Mouse (Mus musculus) forebrain, embryonic 14.5 days (tissue): ENCODE measurements at regions not wholly inside any gene's neighbourhood (a gene's known extent, or its start where the extent isn't known, plus 50 kb on each side); places are given as distances from the start of the nearest gene placed in this dataset.

Source experiments
- ATAC-seq: fragments of 200-750 bp; cut with Nextera tagmentation; 2 replicates; pipeline ENCODE4 v1.8.0; 2017; ENCODE audit warnings: mild to moderate bottlenecking, moderate library complexity
- DNase-seq: peaks from one replicate; pipeline ENCODE4 v3.0.0-alpha.2; 2015; ENCODE audit warnings: low spot score
- H3K27ac ChIP-seq: fragments of 300-500 bp; sonication (generic); 2 replicates; pipeline ENCODE4 v1.5.1; 2014; ENCODE audit warnings: low read depth, mild to moderate bottlenecking, control low read depth, low read length, moderate library complexity
- H3K27me3 ChIP-seq: fragments of 300-500 bp; sonication (generic); replicated peaks from 2 replicates; pipeline ENCODE4 v1.6.1; 2014; ENCODE audit warnings: low read length, control low read depth, mixed read lengths; ENCODE audit not compliant: control insufficient read depth, insufficient read depth
- H3K36me3 ChIP-seq: fragments of 300-500 bp; sonication (generic); 2 replicates; pipeline ENCODE4 v1.6.1; 2014; ENCODE audit warnings: low read length, control low read depth; ENCODE audit not compliant: control insufficient read depth, insufficient read depth
- H3K4me1 ChIP-seq: fragments of 300-500 bp; sonication (generic); 2 replicates; pipeline ENCODE4 v1.6.1; 2014; ENCODE audit warnings: antibody characterized with exemption, low read length, control low read depth; ENCODE audit not compliant: control insufficient read depth, insufficient read depth
- H3K4me2 ChIP-seq: fragments of 300-500 bp; sonication (generic); 2 replicates; pipeline ENCODE4 v1.6.1; 2014; ENCODE audit warnings: mild to moderate bottlenecking, control low read depth, low read length
- H3K4me3 ChIP-seq: fragments of 300-500 bp; sonication (generic); 2 replicates; pipeline ENCODE4 v1.5.1; 2014; ENCODE audit warnings: low read depth, low read length, control low read depth
- H3K9ac ChIP-seq: fragments of 300-500 bp; sonication (generic); 2 replicates; pipeline ENCODE4 v1.6.1; 2014; ENCODE audit warnings: mild to moderate bottlenecking, low read length, control low read depth, moderate library complexity
- H3K9me3 ChIP-seq: fragments of 300-500 bp; sonication (generic); replicated peaks from 2 replicates; pipeline ENCODE4 v1.6.1; 2016; ENCODE audit warnings: low read length, control low read depth, mixed read lengths; ENCODE audit not compliant: control insufficient read depth
- WGBS: fragments of 180-500 bp; shearing (Covaris S2); extraction: QIAGEN DNeasy Blood & Tissue Kit; methylation state at CpG from one replicate; pipeline ENCODE4 v1.1.7; 2014; 5-methylcytosine and 5-hydroxymethylcytosine counted together

DNA sequence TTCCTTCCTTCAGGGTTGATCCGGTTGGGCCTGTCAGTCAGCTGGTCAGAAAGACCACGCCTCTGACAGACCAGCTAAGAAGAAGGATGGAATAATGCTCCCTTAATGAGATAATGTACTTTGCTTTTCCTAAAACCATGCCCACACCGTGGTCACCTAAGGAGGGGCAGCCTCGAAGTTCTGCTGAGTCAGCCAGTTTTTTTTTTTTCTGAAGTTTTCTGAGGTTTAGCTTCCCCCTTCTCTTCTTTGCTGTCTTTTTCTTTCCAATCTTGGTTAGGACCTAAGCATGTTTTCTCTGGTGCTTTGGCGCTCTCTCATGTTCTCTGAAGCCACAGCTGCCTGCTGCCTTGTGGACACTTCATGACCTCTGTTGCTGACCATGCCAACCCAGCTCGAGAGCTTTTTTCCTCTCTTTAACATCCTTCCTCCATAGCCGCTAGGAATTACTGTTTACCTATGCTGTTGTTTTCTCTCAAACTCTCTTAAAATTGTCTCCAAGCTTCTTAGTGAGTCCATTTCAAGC lies 84.7 kb upstream of the Zfp648 start:
- Histone ChIP-seq H3K4me3 (no peak overlapping the region), H3K4me2 (no peak overlapping the region), H3K27ac (no peak overlapping the region), H3K9ac (no peak overlapping the region), H3K27me3 (no peaks in the 10 kb centered on the region), H3K4me1 (no peaks in the 10 kb centered on the region), H3K9me3 (no peaks in the 10 kb centered on the region), H3K36me3 (no peaks in the 10 kb centered on the region)
- no peak for ATAC-seq
- DNase-seq: no peak
- WGBS: 90% methylated on average over 7 of the region's 7 CpGs

DNA sequence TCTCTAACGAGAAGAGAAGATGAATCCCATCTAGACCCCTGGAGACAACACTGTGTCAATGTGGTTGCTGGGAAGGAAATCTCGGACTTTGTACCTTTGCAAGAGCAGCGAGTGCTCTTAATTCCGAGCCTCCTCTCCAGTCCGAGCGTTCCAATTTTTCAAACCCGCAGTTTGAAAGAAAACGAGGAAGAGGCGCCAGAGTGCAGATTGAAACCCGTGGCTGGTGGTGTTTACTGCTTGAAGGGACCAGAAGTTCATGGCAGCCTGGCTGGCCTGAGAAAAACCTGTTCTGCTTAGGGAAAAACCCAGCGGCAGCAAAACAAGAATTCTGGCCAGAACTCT lies 83.7 kb upstream of the Zfp648 start:
- Histone ChIP-seq H3K4me3 (no peak overlapping the region), H3K4me1 (no peaks in the 10 kb centered on the region), H3K36me3 (no peaks in the 10 kb centered on the region), H3K27ac (no peak overlapping the region), H3K9ac (no peak overlapping the region), H3K9me3 (no peaks in the 10 kb centered on the region), H3K27me3 (no peaks in the 10 kb centered on the region), H3K4me2 (no peak overlapping the region)
- DNase-seq (no peak), ATAC-seq (no peak)
- WGBS: 37% methylated on average over 11 of the region's 11 CpGs

- Histone ChIP-seq H3K36me3 (no peaks in the 10 kb centered on the region), H3K4me1 (no peaks in the 10 kb centered on the region), H3K9me3 (no peaks in the 10 kb centered on the region), H3K9ac (no peak overlapping the region), H3K27ac (no peak overlapping the region), H3K4me3 (no peak overlapping the region), H3K4me2 (no peak overlapping the region), H3K27me3 (no peaks in the 10 kb centered on the region)
- ATAC-seq: 0 out of 2 replicates have a peak, but pooled peaks have one; percentile 29
- 44% methylated on average over 20 of the region's 20 CpGs for WGBS
- no peak for DNase-seq
Observed at GRCm38 (mm10) chr1:154117688-154118373, 83.2 kb upstream of the Zfp648 start.

- Histone ChIP-seq H3K36me3 (no peaks in the 10 kb centered on the region), H3K27ac (no peak overlapping the region), H3K4me1 (no peaks in the 10 kb centered on the region), H3K27me3 (no peaks in the 10 kb centered on the region), H3K9ac (no peak overlapping the region), H3K4me3 (no peak overlapping the region), H3K9me3 (no peaks in the 10 kb centered on the region), H3K4me2 (no peak overlapping the region)
- DNase-seq (peak; percentile 62), ATAC-seq (peak; percentile 40; the same call in 1 of the 2 replicates)
- WGBS: 50% methylated on average over 10 of the region's 10 CpGs
Observed at GRCm38 (mm10) chr1:154118374-154119004, 82.5 kb upstream of the Zfp648 start.

- no peak overlapping the region for H3K4me2 ChIP-seq
- no peak overlapping the region for H3K27ac ChIP-seq
- no peaks in the 10 kb centered on the region for H3K27me3 ChIP-seq
- ATAC-seq (no peak), DNase-seq (no peak)
- H3K4me3 ChIP-seq: no peak overlapping the region
- H3K36me3 ChIP-seq: no peaks in the 10 kb centered on the region
- WGBS: 87% methylated on average over 5 of the region's 5 CpGs
- H3K9ac ChIP-seq: no peak overlapping the region
- H3K4me1 ChIP-seq: no peaks in the 10 kb centered on the region
- no peaks in the 10 kb centered on the region for H3K9me3 ChIP-seq
Observed at GRCm38 (mm10) chr1:154119611-154120010, 81.4 kb upstream of the Zfp648 start.

GRCm38 (mm10) chr1:154120693-154121092 lies 80.3 kb upstream of the Zfp648 start:
- H3K9me3 ChIP-seq: no peaks in the 10 kb centered on the region
- H3K27me3 ChIP-seq: no peaks in the 10 kb centered on the region
- H3K4me3 ChIP-seq: no peak overlapping the region
- DNase-seq (peak; percentile 74), ATAC-seq (no peak)
- no peak overlapping the region for H3K27ac ChIP-seq
- no peaks in the 10 kb centered on the region for H3K4me1 ChIP-seq
- no peak overlapping the region for H3K9ac ChIP-seq
- no peak overlapping the region for H3K4me2 ChIP-seq
- H3K36me3 ChIP-seq: no peaks in the 10 kb centered on the region
- WGBS: 11% methylated on average over 1 of the region's 1 CpGs

DNA sequence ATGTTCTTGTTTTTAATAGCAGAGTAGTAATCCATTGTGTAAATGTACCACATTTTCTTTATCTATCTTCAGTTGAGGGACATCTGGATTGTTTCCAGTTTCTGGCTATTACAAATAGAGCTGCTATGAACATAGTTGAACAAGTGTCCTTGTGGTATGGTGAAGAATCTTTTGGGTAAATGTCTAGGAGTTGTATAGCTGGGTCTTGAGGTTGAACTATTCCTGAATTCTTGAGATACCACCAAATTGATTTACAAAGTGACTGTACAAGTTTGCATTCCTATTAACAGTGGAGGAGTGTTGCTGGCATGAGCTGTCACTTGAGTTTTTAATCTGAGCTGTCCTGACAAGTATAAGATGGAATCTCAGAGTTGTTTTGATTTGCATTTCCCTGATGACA lies 76.0 kb upstream of the Zfp648 start:
- no peak overlapping the region for H3K4me2 ChIP-seq
- no peak overlapping the region for H3K27ac ChIP-seq
- DNase-seq (no peak), ATAC-seq (no peak)
- H3K4me3 ChIP-seq: no peak overlapping the region
- H3K27me3 ChIP-seq: no peaks in the 10 kb centered on the region
- no peaks in the 10 kb centered on the region for H3K36me3 ChIP-seq
- no peaks in the 10 kb centered on the region for H3K9me3 ChIP-seq
- no peaks in the 10 kb centered on the region for H3K4me1 ChIP-seq
- H3K9ac ChIP-seq: no peak overlapping the region

DNA sequence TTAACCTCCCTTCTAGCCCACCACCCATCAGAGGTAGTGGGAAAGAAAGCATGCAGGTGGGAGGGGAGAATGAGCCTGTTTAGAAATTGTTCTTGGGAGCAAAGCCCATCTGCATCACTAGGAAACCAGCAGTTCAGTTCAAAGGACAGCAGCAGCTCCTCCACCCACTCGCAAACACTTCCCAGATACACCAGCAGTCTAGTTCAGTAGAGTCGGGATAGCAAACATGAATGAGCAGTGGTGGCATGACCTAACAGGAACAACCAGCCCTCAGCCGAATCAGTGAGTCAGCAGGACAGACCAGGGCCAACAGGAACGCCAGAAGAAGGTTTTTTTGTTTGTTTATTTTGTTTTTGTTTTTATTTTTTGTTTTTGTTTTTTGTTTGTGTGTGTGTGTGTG lies 74.5 kb upstream of the Zfp648 start:
- no peak overlapping the region for H3K9ac ChIP-seq
- no peak overlapping the region for H3K4me3 ChIP-seq
- WGBS: 83% methylated on average over 4 of the region's 4 CpGs
- ATAC-seq: no peak
- H3K36me3 ChIP-seq: no peaks in the 10 kb centered on the region
- no peaks in the 10 kb centered on the region for H3K9me3 ChIP-seq
- no peak for DNase-seq
- no peak overlapping the region for H3K4me2 ChIP-seq
- H3K27me3 ChIP-seq: no peaks in the 10 kb centered on the region
- no peaks in the 10 kb centered on the region for H3K4me1 ChIP-seq
- no peak overlapping the region for H3K27ac ChIP-seq

GRCm38 (mm10) chr1:154139488-154139887 lies 61.5 kb upstream of the Zfp648 start:
- WGBS: 61% methylated on average over 4 of the region's 4 CpGs
- H3K9ac ChIP-seq: no peak overlapping the region
- DNase-seq: no peak
- ATAC-seq: no peak
- H3K36me3 ChIP-seq: no peaks in the 10 kb centered on the region
- no peaks in the 10 kb centered on the region for H3K4me1 ChIP-seq
- H3K9me3 ChIP-seq: no peaks in the 10 kb centered on the region
- no peak overlapping the region for H3K4me3 ChIP-seq
- H3K27me3 ChIP-seq: no peaks in the 10 kb centered on the region
- no peak overlapping the region for H3K4me2 ChIP-seq
- H3K27ac ChIP-seq: no peak overlapping the region
